Mouse (Mus musculus): ENCODE data around the gene A830018L16Rik. TPM values are rescaled to one million over a fixed set of nuclear protein-coding genes. Genes with fewer than 3 reads are reported as not detected.
"Not testable (repeated sequence)": the region's sequence is repeated elsewhere in the genome, so short reads cannot be mapped to it uniquely, and the experiment has no call there.

Gene A830018L16Rik
- polyA plus RNA-seq, 1 experiment = not detected

DNA sequence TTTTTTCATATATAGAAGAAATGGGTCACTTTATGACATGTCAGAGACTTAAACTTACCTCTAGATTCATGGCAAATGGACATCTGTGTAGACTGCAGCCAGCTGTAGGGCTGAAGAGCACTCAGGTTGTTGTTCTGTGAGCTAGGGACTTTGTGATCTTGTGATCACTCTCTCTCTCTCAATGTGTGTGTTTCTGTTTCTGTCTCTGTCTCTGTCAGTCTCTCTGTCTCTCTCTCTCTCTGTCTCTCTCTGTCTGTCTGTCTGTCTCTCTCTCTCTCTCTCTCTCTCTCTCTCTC is 595.6 kb downstream of the A830018L16Rik start:
- Histone ChIP-seq H3K4me1 (ENCODE audit: control insufficient read depth) (no peaks in the 10 kb centered on the region), H3K36me3 (ENCODE audit: control insufficient read depth) (no peaks in the 10 kb centered on the region), H3K4me3 (replicated peaks) (no peak overlapping the region), H3K9me3 (ENCODE audit: control insufficient read depth, low read length) (no peaks in the 10 kb centered on the region), H3K27me3 (ENCODE audit: control insufficient read depth) (no peaks in the 10 kb centered on the region)
- no peak for TF ChIP-seq GATA1 (IDR thresholded peaks at IDR 0.05; ENCODE audit: low read length)
- no peak for TF ChIP-seq TAL1 (IDR thresholded peaks at IDR 0.05; ENCODE audit: low read length)

DNA sequence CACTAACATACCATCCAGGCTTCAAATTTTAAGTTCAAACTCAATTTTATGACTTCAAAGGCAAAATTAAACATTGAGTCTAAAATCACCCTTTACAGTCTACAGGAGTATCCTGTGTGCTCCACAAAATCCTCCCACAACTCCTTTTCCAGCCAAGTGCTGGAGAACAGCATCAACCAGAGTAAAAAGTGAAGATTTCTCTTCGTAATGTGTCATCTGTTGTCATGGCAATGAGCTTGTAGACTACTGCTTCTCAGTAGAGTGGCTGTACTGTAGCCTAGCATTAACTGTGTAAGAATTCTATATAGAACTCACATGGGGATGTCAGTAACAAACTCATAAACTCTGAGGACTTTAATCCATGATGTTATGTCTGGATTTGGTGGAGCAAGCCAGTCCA is 596.7 kb downstream of the A830018L16Rik start:
- no peak overlapping the region for H3K4me3 ChIP-seq (replicated peaks)
- no peak for TF ChIP-seq TAL1 (IDR thresholded peaks at IDR 0.05; ENCODE audit: low read length)
- TF ChIP-seq GATA1 (IDR thresholded peaks at IDR 0.05; ENCODE audit: low read length) = no peak
- no peaks in the 10 kb centered on the region for H3K4me1 ChIP-seq (ENCODE audit: control insufficient read depth)

DNA sequence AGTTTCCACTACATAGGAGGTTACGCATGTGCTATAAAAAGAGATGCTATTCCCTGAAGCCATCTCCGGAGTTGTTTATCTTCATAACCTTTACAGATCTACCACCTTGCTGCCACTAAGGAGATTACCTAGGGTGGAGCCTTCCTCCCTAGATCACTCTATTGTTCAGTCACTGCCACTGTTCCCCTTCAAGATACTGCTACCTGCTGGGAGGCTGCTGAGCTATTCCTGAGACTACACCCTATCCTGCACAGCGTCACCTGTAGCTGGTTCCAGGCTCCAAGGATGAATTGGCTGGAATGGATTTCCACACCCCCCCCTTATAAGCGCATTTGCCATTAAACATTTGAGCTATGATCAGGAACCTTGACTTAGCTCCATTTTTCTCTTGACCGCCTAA is 606.7 kb downstream of the A830018L16Rik start:
- not testable (repeated sequence) for H3K36me3 ChIP-seq (ENCODE audit: control insufficient read depth); H3K9me3 ChIP-seq (ENCODE audit: control insufficient read depth, low read length); H3K27me3 ChIP-seq (ENCODE audit: control insufficient read depth); H3K4me1 ChIP-seq (ENCODE audit: control insufficient read depth); H3K4me3 ChIP-seq (replicated peaks)

More for the DNA sequence above, 596.7 kb downstream of the A830018L16Rik start:
- no peaks in the 10 kb centered on the region for H3K36me3 ChIP-seq (ENCODE audit: control insufficient read depth)
- H3K27me3 ChIP-seq (ENCODE audit: control insufficient read depth) = no peaks in the 10 kb centered on the region
- no peaks in the 10 kb centered on the region for H3K9me3 ChIP-seq (ENCODE audit: control insufficient read depth, low read length)
